Mouse (Mus musculus) mesoderm, embryonic 11.5 days (tissue): Measurements from ENCODE around the gene Zfr.
A peak's percentile ranks its signal among the peaks of the same experiment; 100 is the strongest.
"Not testable (repeated sequence)": the region's sequence is repeated elsewhere in the genome, so short reads cannot be mapped to it uniquely, and the experiment has no call there.

Experiments used
- DNase-seq: peaks from one replicate; pipeline ENCODE4 v3.0.0-alpha.2; 2012; ENCODE audit warnings: low read depth, low spot score

Gene Zfr

DNA sequence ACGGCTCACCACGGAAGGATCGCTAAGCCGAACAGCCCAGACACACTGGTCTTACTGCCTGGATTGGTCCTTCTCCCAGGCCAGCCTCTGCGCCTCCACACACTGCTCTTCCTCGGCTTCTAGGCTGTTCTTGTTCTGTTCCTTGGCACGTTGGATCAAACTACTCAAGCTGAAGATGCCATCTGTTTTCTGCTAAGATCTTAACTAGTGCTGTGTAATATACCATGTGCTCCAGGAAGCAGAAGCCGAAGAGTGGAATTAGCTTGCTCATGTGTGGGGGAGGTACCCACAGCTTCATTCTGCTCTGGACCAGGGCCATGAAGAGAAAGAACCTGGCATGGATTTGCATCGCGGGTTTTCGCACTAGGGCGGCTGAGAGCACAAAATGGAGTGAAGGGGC lies 11.2 kb upstream of the Zfr start:
- DNase-seq = no peak

DNA sequence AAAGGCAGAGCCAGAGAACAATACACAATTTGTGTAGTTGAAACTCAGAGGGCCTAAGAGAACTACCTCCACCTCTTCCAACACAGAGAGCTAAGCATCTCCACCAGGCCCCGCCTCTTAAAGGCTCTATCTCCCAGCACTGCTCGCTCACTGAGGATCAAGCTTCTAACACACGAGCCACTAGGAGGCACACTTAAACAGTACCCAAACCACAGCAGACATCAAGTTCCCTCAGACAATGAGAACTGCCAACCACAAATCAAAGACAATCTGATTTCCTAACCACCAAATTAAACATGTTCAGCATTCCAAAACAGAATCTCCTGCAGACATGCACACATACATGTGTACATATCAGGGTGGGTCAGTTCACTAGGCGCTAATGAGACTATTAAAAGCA lies 9.4 kb upstream of the Zfr start:
- no peak for DNase-seq

DNA sequence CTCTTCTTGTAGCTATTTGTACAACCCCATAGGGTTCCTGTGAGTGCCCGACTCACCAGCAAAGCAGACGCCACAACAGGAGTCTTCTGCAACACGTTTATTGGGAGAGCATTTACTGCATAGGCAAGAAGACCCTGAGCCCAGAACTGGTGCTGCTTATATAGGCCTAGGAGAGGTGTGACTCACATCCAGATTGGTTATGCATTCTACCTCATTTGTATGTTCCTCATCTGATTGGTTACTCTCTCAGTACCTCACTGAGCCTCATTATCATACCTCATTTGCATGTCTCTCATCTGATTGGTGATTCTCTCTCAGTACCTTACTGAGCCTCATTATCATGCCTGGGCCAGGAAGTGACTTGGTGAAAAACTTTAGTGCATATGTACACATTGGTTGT lies 8.7 kb upstream of the Zfr start:
- DNase-seq = not testable (repeated sequence)

GRCm38 (mm10) chr15:12111232-12111631 lies 6.4 kb upstream of the Zfr start:
- DNase-seq = peak; percentile 43

DNA sequence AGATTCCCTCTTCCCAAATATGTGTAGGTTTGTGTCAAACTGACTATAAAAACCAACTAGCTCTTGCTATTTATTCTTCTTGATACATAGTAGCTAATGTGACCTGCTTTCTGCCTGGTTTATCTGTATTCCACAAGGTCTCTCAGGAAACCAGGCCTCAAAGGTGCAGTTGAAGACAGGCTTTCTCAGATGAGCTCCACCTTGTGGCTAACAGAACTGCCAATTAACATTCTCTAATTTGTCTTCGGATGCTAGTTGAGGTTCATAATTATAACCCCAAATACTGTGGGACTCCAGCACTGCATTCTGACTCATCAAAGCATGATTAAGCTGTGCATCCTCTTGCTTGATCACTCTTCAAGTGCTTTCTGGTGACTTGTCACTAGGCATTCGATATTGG lies 4.2 kb upstream of the Zfr start:
- DNase-seq = no peak

GRCm38 (mm10) chr15:12114546-12114945 lies 3.1 kb upstream of the Zfr start:
- DNase-seq = no peak

GRCm38 (mm10) chr15:12115722-12116230 lies 1.9 kb upstream of the Zfr start:
- no peak for DNase-seq

GRCm38 (mm10) chr15:12118093-12118431 lies 431 bp downstream of the Zfr start:
- peak; percentile 18 for DNase-seq

DNA sequence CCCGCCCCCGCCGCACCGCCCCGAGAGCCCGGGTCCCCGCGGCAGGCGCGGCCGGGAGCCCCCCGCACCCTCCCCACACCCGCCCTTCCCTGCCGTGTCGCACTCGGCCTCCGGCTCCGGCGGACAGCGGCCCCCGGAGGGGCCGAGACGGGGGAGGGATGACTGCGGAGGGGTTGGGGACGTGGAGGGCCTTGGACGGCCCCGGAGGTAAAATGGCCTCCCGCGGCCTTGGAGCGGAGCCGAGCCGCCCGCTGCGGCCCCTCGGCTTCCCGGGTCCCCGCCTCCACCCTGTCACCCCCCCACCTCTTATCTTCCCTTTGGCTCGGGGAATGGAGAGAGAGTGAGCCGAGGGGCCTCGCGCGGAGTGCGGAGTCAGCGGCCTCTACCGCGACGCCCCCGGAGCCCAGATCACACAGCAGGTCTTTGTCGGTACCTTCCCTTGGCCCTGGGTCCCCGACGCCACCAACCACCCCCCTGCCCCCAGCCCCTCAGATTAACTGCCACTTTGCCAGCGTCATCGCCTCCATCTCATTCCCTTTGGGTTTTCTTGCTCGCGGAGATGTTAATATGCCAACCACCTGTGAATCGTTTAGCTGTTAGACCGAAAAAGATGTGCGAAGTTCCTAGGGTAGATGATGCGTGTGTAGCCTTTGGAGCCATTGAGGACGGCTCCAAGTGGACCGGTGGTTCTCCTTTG lies 949 bp downstream of the Zfr start:
- peak; percentile 55 for DNase-seq

GRCm38 (mm10) chr15:12119129-12119466 lies 1.5 kb downstream of the Zfr start:
- no peak for DNase-seq

- DNase-seq = no peak
These were observed 7.3 kb downstream of the Zfr start for GRCm38 (mm10) chr15:12124913-12125312.

GRCm38 (mm10) chr15:12130871-12131270 lies 13.2 kb downstream of the Zfr start:
- DNase-seq = not testable (repeated sequence)

DNA sequence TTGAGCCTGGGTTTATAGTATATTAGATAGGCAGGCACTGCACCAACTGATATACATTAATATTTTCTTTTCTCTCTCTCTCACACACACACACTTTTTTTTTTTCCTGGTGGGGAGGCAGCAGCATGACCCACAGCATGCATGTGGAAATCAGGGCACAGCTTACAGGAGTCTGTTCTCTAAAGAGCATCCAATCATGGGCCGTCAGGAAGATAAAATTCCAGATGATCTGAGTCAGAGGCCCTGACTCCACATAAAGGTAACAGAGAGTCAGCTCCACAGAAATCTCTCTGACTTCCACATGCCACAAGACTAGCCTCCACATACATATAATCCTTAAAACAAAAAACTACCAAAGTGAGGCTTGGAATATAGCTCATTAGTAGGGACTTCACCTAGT lies 16.9 kb downstream of the Zfr start:
- no peak for DNase-seq

- no peak for DNase-seq
These were observed 17.7 kb downstream of the Zfr start for GRCm38 (mm10) chr15:12135368-12135767.

DNA sequence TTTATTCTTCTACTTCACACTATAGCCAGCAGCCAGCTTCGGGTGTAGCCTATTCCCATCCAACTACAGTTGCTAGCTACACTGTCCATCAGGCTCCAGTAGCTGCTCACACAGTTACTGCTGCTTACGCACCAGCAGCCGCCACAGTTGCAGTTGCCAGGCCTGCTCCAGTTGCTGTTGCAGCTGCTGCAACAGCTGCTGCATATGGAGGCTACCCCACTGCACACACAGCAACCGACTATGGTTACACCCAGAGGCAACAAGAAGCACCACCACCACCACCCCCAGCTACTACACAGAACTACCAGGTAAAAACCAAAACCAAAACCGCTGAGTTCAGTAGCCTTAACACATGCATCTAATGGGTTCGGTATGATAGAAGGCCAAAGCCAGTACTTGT lies 18.7 kb downstream of the Zfr start:
- DNase-seq = no peak

DNA sequence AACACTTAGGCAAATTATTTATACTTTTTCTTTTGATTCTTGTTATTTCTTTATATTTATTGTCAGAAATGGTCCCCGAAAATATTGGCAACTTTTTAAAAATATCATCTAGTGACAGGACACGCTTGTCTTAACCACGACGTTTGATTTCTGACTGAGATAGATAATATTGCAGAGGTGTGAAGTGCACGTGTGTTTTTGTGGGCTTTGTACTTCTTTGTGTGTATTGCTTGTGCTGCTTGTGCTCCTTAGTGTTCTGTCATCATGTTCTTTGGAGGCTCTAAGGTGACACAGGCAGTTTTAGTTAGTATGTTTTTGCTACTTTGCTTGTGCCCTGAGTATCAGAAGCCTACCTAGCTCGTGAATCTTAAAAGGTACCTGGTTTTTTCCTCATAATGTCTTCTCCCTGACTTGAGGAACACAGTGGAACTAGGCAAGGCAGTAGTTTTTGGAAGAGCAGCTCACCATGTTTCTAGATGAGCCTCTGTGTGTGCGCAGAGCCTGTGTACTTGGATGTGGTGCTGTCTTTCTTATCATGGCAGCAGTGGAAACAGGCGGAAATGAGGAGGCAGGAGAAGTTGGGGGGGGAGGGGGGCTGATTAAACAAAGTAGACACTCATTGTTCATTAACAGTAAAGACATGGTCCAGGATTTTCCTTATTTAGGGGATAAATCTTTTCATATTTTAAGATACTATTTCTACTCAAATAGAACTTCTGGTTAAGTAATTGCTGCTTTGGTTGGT lies 23.5 kb downstream of the Zfr start:
- DNase-seq = no peak

- DNase-seq = no peak
These were observed 29.8 kb downstream of the Zfr start for GRCm38 (mm10) chr15:12147423-12147822.

- no peak for DNase-seq
These were observed 31.9 kb downstream of the Zfr start for GRCm38 (mm10) chr15:12149501-12149900.

DNA sequence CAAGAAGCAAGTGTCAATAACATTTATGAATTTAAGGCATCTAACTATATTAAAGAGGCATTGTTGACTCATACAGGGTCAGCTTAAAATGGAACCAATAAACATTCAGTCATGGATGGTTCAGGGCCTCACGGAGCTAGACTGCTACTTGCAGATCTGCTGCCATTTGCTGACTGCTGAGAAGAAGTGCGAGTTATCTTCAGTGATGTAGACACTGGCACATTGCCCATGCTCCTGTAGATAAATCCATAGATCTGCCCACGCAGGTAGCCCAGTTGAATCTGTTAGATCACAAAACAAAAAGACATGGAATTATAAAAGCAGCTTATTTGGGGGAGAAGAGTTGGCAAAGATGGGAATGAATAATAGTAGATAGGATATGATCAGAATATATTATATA lies 36.1 kb downstream of the Zfr start:
- DNase-seq = no peak

DNA sequence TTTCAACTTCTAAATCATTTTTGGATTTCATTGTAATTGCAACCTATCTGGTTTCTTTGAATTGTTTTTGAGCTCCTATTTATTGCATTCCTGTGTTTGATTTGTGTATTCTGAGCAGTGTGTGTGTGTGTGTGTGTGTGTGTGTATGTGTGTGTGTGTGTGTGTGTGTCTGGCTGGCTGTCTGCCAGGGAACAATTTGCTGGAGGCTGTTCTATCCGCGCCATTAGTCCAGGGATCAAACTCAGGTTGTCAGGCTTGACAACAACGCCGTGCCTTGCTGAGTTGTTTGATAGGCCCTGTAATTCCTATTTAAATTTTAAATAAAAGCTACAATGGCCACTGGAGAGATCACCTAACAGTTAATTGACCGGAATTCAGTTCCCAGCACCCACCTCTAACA lies 60.5 kb downstream of the Zfr start:
- DNase-seq = no peak

DNA sequence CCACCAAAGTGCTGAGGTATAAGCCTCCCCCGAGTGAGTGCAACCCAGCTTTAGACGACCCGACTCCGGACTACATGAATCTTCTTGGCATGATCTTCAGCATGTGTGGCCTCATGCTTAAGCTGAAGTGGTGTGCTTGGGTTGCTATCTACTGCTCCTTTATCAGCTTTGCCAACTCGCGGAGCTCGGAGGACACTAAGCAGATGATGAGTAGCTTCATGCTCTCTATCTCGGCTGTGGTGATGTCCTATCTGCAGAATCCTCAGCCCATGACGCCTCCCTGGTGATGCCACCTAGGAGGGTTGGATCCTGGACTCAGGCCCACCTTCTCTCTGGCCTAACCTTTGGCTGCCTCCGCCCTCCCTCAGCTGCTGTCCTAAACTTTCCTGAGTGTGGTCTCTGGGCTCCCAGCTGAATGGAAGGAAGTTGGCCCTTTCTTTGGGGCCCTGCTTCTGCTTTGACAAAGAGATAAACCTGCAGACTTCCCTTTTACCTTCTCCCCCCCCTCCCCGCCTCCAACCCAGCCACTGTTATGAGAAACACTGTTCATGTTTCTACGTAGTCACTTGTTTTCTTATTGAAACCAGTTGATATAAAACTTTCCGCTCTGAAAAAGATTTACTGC lies 63.7 kb downstream of the Zfr start:
- DNase-seq = not testable (repeated sequence)

DNA sequence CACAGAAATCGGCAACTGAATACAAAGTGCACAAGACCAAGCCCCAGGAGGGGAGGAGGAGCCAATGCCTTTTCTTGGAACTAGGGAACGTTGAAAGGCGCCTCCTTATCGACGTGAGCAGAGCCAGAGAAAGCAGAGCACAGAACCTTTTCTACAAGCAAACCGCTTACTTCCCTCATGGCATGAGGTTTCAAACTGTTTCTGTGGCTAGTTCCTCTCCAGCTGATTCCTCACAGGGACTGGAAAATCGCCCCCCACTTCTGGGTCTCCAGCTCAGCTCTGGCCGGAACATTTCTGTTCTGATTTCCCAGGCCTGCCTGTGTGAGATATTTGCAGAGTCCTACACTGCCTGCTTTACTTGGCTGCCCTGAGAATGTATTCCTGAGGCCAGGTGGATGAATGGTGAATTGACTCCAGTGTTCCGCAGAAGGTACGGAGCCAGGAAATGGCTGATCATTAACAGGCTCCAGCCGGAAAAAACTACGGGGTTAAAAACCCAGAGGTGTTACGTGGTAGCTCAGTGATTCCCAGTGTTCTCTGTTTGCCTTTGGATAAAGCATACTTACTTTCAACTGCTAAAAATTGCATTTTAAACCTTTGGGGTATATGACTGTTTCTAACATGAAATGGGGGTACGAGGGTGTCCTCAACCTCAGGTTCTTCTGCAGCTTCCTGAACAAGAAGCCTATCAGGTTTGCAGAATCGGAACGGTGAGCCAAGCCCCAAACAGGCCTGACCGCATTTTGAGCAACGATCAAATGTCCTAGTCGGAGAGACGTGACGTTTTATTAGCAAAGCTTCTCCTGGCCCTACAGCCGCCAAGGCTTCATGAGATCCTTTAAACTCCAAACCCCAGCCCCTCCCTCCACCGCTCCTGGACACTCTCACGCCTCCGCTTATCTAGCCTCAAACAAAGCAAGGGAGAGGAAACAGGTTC lies 76.5 kb downstream of the Zfr start:
- no peak for DNase-seq
